Mouse (Mus musculus) heart, postnatal 0 days (tissue): ENCODE data around the gene Tmem181a.
"Not testable (repeated sequence)": the region's sequence is repeated elsewhere in the genome, so short reads cannot be mapped to it uniquely, and the experiment has no call there.

Experiments
- CTCF ChIP-seq: IDR thresholded peaks from 2 replicates; pipeline ENCODE4 v1.5.1; 2016; ENCODE audit warnings: antibody characterized with exemption, control low read depth, low read depth
- EP300 ChIP-seq: IDR thresholded peaks from 2 replicates; pipeline ENCODE4 v1.6.1; 2016; ENCODE audit warnings: antibody characterized with exemption, low read depth

DNA sequence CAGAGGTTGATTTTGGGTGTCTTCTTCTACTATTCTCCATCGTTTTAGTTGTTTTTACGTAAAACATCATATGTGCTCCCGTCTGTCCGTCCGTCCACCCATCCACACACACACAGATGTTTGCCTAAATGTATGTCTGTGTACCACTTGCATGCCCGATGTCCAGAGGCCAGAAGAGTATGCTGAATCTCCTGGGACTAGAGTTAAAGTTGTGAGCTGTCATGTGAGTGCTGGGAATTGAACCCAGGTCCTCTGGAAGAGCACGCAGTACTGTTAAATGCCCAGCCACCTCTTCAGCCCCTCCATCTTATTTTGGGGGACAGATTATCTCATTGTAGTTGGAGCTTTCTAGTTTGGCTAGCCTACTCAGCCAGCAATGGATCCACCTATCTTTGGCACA, 70.9 kb downstream of the Tmem181a start:
- TF ChIP-seq CTCF, EP300: not testable (repeated sequence)
